Mouse (Mus musculus) spleen, postnatal 36 days (tissue): Measurements from ENCODE around the gene Ttc39b.

Experiments
- DNase-seq, 2 experiments: peaks; one replicate each; pipeline ENCODE4 v3.0.0; 2022; ENCODE audit warnings: low spot score in 2 of 2, mixed read lengths in 1 of 2

Gene Ttc39b

GRCm38 (mm10) chr4:83228664-83229283 is 95.3 kb downstream of the Ttc39b start:
- DNase-seq, result no peak

- DNase-seq, result no peak
Measured at GRCm38 (mm10) chr4:83228073-83228472, 96.0 kb downstream of the Ttc39b start.

GRCm38 (mm10) chr4:83225633-83226360 is 98.3 kb downstream of the Ttc39b start:
- no peak for DNase-seq

- DNase-seq, result no peak
Measured at GRCm38 (mm10) chr4:83224242-83224641, 99.8 kb downstream of the Ttc39b start.

GRCm38 (mm10) chr4:83223197-83223596 is 100.9 kb downstream of the Ttc39b start:
- DNase-seq, result no peak

GRCm38 (mm10) chr4:83220761-83221557 is 103.1 kb downstream of the Ttc39b start:
- no peak for DNase-seq

- DNase-seq, result no peak
Measured at GRCm38 (mm10) chr4:83219253-83219652, 104.8 kb downstream of the Ttc39b start.

GRCm38 (mm10) chr4:83217128-83217527 is 106.9 kb downstream of the Ttc39b start:
- DNase-seq, result no peak

GRCm38 (mm10) chr4:83216381-83216780 is 107.7 kb downstream of the Ttc39b start:
- no peak for DNase-seq

- no peak for DNase-seq
Measured at GRCm38 (mm10) chr4:83215776-83216175, 108.3 kb downstream of the Ttc39b start.

GRCm38 (mm10) chr4:83214822-83215558 is 109.1 kb downstream of the Ttc39b start:
- no peak for DNase-seq

GRCm38 (mm10) chr4:83213752-83214151 is 110.3 kb downstream of the Ttc39b start:
- DNase-seq, result no peak

GRCm38 (mm10) chr4:83211709-83212108 is 112.3 kb downstream of the Ttc39b start:
- DNase-seq, result no peak

- no peak for DNase-seq
Measured at GRCm38 (mm10) chr4:83210437-83210836, 113.6 kb downstream of the Ttc39b start.

GRCm38 (mm10) chr4:83206803-83207586 is 117.1 kb downstream of the Ttc39b start:
- DNase-seq, result no peak

GRCm38 (mm10) chr4:83206416-83206802 is 117.6 kb downstream of the Ttc39b start:
- DNase-seq, result no peak

GRCm38 (mm10) chr4:83199391-83199790 is 124.7 kb downstream of the Ttc39b start:
- no peak for DNase-seq

GRCm38 (mm10) chr4:83198123-83198522 is 125.9 kb downstream of the Ttc39b start:
- DNase-seq, result no peak

- no peak for DNase-seq
Measured at GRCm38 (mm10) chr4:83189736-83190135, 134.3 kb downstream of the Ttc39b start.

GRCm38 (mm10) chr4:83187324-83187723 is 136.7 kb downstream of the Ttc39b start:
- no peak for DNase-seq

GRCm38 (mm10) chr4:83186448-83186847 is 137.6 kb downstream of the Ttc39b start:
- no peak for DNase-seq
